Mouse (Mus musculus): Measurements from ENCODE around the gene Tsc22d3.
"Not testable (repeated sequence)": the region's sequence is repeated elsewhere in the genome, so short reads cannot be mapped to it uniquely, and the experiment has no call there.

Gene Tsc22d3

GRCm38 (mm10) chrX:140526253-140526618 is 74.2 kb downstream of the Tsc22d3 start:
- no peak for DNase-seq

DNA sequence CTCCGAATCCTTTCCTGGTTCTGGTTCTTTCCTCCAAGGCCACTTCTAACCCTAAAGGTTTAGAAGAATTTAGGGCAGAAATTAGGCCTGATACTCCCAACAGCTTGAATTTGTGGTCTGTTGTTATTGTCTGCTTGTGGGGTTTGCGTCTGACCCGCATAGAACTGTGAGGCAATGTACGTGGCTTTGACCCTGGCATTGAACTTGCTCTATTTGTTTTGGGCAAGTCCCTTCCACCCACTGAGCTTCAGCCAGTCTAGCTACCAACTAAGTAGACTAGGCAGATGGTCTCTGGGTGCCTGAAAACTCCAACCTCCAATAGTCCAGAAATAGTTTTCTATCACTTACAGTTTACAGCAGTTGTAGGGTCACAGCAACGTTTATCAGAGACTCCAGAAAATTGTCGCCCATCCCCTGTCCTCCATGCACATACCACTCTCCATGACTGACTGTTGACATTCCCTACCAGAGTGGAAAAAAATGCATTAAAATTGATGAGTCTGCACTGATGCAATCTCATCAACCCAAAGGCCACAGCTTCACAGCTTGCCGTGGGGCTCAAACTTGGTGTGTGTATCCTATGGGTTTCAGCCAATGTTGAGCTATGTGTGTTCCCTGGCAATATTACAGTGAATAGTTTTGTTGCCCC is 74.7 kb downstream of the Tsc22d3 start:
- DNase-seq = no peak

- DNase-seq = no peak
Measured at GRCm38 (mm10) chrX:140524231-140524630, 76.2 kb downstream of the Tsc22d3 start.

GRCm38 (mm10) chrX:140522071-140522765 is 78.2 kb downstream of the Tsc22d3 start:
- DNase-seq = peak; percentile 66

GRCm38 (mm10) chrX:140520146-140521102 is 80.0 kb downstream of the Tsc22d3 start:
- DNase-seq = peak; percentile 96

- no peak for DNase-seq
Measured at GRCm38 (mm10) chrX:140518351-140518750, 82.1 kb downstream of the Tsc22d3 start.

- DNase-seq = no peak
Measured at GRCm38 (mm10) chrX:140513379-140513778, 87.1 kb downstream of the Tsc22d3 start.

DNA sequence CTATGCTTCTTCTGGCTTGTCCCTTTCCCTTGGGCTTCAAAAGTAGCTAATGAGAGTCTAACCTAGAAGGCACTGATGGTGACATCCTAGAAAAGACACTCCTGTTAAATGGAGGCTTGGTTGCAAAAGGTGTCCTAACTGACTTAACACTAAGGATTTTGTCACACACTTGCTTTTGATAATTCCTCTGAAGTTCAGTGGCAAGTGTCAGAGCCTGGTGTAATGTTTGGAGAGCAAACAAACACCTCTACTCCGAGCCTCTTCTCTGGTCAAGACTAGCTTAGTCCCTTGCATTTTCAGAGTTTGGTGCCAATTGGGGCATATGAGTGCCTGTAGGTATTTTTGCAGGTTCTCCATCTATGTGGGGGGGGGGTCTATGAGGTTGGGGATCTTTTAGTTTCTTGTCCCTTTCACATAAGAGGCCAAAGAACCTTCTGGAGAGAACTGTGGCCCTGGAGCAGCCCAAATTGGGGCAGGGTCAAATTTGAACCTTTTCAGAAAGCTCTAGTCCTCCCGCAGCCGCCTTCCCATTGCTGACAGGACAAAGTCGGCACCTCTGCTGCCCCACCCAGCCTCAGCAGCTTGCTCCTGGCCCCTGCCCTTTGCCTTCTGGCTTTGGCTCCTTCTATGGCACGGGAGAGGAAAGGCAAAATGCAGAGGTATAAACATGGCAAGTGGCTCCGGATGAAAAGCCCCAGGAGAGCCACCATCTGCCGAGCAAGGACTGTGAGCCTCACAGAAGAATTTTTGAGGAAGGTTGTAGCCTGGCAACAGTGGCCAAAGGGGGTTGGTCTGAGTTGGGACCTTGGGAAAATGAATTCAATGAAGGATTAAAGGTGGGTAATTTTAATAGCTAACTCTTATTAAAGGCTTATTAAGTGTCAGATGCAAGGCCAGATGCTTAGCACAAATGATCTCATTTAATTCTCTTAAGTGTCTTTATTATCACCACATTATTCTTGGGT is 88.5 kb downstream of the Tsc22d3 start:
- no peak for DNase-seq

GRCm38 (mm10) chrX:140510696-140511429 is 89.6 kb downstream of the Tsc22d3 start:
- peak; percentile 84 for DNase-seq

- DNase-seq = no peak
Measured at GRCm38 (mm10) chrX:140509817-140510216, 90.6 kb downstream of the Tsc22d3 start.

- DNase-seq = not testable (repeated sequence)
Measured at GRCm38 (mm10) chrX:140508791-140509190, 91.7 kb downstream of the Tsc22d3 start.

DNA sequence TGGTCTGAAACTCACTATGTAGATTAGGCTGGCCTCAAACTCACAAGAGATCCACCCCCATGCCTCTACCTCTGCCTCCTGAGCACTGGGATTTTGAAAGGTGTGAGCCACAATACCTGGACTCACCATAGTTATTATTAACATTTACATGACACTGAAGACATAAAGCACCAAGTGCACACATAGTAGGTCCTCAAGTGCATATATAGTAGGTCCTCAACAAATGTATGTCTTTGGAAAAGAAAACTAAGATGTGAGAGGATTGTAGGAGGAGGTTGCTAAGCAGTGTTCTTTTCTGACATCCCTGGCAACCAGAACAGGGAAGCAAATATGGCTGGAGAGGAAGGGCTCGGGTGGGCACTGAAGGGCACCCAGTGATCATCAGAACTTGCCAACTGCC is 93.1 kb downstream of the Tsc22d3 start:
- no peak for DNase-seq

GRCm38 (mm10) chrX:140506436-140507180 is 93.9 kb downstream of the Tsc22d3 start:
- no peak for DNase-seq

- peak; percentile 73 for DNase-seq
Measured at GRCm38 (mm10) chrX:140505497-140506238, 94.8 kb downstream of the Tsc22d3 start.

DNA sequence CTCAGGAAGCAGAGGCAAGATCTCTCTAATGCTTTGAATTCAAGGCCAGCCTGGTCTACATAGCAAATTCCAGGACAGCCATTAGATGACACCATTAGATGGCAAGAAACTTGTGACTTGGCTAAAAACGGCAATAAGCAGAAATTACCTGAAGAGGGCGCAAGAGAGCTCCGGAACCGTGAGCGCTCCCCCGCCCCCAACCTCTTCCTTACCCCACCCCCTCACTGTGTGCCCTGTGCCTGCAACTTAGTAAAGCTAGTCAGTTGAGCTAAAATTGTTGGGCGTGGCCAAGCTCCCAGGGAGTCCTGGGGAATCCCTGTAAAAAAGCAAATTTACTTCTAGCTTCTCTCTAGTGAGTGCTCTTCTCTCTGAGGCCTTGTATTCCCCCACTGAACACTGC is 96.6 kb downstream of the Tsc22d3 start:
- DNase-seq = peak; percentile 65

DNA sequence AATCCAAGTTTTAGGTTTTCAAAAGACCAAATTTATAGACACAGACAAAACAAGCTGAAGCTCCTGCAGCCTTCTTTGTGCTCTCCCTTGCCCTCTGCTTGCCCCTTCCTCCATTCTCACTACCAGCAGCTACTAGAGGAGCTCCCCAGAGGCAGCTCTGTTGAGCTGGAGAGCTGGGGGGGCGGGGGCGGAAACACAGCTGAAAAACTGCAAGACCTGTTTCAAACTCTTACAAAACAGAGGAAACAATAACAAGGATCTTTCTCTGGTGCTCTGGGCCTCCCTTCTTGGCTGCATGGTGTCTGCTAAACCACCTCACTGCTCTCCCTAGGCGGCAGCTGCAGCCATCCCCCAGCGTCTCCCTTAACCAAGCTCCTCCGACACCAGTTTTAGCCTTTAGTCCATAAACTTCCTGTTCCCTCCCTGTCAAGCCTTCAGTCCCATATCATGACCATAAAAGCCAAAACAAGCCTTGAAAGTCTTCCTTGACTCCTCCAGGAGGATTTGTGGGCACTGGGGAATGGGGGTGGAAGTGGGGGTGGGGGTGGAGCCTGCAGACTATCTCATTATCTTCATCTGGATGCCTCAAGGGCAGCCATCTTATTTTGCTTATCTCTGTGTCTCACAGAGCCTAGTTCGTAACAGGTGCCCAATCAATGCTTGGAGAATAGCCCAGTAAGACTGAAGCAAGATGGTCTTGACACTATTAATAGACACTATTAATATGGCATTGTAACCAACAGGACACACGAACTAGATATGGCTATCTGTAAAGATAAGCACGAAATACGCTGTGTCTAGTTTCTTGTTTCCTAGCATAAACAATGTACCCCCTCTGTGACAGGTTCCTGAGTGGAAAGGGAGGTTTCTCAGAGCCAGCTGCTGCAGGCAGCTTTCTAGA is 98.8 kb downstream of the Tsc22d3 start:
- no peak for DNase-seq

DNA sequence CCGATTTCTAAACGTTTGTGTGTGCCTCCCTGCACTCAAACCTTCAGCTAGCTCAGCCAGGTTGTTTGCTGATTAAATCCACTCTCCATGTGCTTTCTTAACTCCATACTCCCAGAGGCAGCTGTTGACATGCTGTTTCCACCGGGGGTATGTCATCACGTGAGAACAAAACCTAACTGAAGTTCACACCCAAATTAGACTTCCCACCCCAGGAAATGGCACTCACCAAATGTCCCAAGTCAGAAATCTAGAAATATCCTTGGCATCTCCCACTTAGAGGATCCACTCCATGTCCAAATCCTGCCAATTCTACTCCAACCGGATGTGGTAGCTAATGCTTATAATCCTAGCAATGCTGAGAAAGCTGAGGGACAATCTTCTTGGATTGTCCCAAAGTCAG is 100.2 kb downstream of the Tsc22d3 start:
- no peak for DNase-seq

DNA sequence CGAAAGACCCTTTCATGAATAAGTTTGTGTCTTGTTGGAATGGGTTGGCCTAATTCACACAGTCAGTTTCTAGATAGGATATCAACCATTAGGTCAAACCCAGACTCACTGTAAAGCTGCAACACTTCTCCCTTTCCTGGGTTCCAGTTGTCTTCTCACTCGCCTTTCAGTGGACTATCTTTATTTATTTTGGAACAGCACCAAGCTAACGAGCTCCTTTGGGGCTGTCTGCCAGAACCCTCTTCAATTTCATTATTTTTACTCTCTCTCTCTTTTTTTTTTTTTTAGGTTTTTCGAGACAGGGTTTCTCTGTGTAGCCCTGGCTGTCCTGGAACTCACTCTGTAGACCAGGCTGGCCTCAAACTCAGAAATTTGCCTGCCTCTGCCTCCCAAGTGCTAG is 102.0 kb downstream of the Tsc22d3 start:
- not testable (repeated sequence) for DNase-seq

- DNase-seq = no peak
Measured at GRCm38 (mm10) chrX:140494170-140494569, 106.3 kb downstream of the Tsc22d3 start.
